Mouse (Mus musculus): ENCODE measurements around the gene Gm13691. TPM values are rescaled to one million over a fixed set of nuclear protein-coding genes. Genes with fewer than 3 reads are reported as not detected.
"Not testable (repeated sequence)": the region's sequence is repeated elsewhere in the genome, so short reads cannot be mapped to it uniquely, and the experiment has no call there.

Gm13691 gene
- polyA plus RNA-seq, 1 experiment from 2014 or later: not detected

- not testable (repeated sequence) for DNase-seq (ENCODE audit: low spot score); H3K27me3 ChIP-seq (ENCODE audit: insufficient read depth, low read length); H3K4me3 ChIP-seq (replicated peaks; ENCODE audit: low read depth, low read length); H3K9me3 ChIP-seq (replicated peaks; ENCODE audit: low read length); H3K4me1 ChIP-seq (replicated peaks; ENCODE audit: insufficient read depth, low read length); H3K9ac ChIP-seq (ENCODE audit: low read depth, low read length); H3K4me2 ChIP-seq (ENCODE audit: low read length); H3K27ac ChIP-seq; ATAC-seq (replicated peaks; ENCODE audit: low FRiP score, low read depth); H3K36me3 ChIP-seq (ENCODE audit: insufficient read depth, low read length)
- WGBS: no CpG with 5 or more reads among the region's 6 CpGs
Observed at GRCm38 (mm10) chr2:83984443-83984842, 5.9 kb upstream of the Gm13691 start, which contains the start of gene Gm13697. TSS of gene Gm13697 (plus strand) at chr2:83984743.

- peak overlapping the region; percentile 65; the same call in 1 of the 2 replicates for H3K27ac ChIP-seq
- not testable (repeated sequence) for ATAC-seq (replicated peaks; ENCODE audit: low FRiP score, low read depth); H3K27me3 ChIP-seq (ENCODE audit: insufficient read depth, low read length); H3K36me3 ChIP-seq (ENCODE audit: insufficient read depth, low read length); H3K4me3 ChIP-seq (replicated peaks; ENCODE audit: low read depth, low read length); H3K4me2 ChIP-seq (ENCODE audit: low read length); H3K4me1 ChIP-seq (replicated peaks; ENCODE audit: insufficient read depth, low read length); H3K9me3 ChIP-seq (replicated peaks; ENCODE audit: low read length); H3K9ac ChIP-seq (ENCODE audit: low read depth, low read length)
- WGBS: 16% methylated on average over 7 of the region's 9 CpGs
- DNase-seq (ENCODE audit: low spot score): peak; percentile 87
Observed at GRCm38 (mm10) chr2:83993639-83994255, 3.4 kb downstream of the Gm13691 start.

- not testable (repeated sequence) for H3K9ac ChIP-seq (ENCODE audit: low read depth, low read length); H3K4me2 ChIP-seq (ENCODE audit: low read length); H3K27me3 ChIP-seq (ENCODE audit: insufficient read depth, low read length); ATAC-seq (replicated peaks; ENCODE audit: low FRiP score, low read depth); H3K4me1 ChIP-seq (replicated peaks; ENCODE audit: insufficient read depth, low read length); H3K36me3 ChIP-seq (ENCODE audit: insufficient read depth, low read length); H3K27ac ChIP-seq; H3K4me3 ChIP-seq (replicated peaks; ENCODE audit: low read depth, low read length); H3K9me3 ChIP-seq (replicated peaks; ENCODE audit: low read length); DNase-seq (ENCODE audit: low spot score)
- no CpG with 5 or more reads among the region's 3 CpGs for WGBS
Observed at GRCm38 (mm10) chr2:83994526-83994925, 4.2 kb downstream of the Gm13691 start.

- no peak for ATAC-seq (replicated peaks; ENCODE audit: low FRiP score, low read depth)
- WGBS: 31% methylated on average over 1 of the region's 1 CpGs
- Histone ChIP-seq H3K27ac (no peak overlapping the region), H3K4me1 (replicated peaks; ENCODE audit: insufficient read depth, low read length) (no peaks in the 10 kb centered on the region), H3K9ac (ENCODE audit: low read depth, low read length) (no peak overlapping the region), H3K36me3 (ENCODE audit: insufficient read depth, low read length) (no peaks in the 10 kb centered on the region), H3K9me3 (replicated peaks; ENCODE audit: low read length) (no peaks in the 10 kb centered on the region), H3K4me2 (ENCODE audit: low read length) (no peak overlapping the region), H3K4me3 (replicated peaks; ENCODE audit: low read depth, low read length) (no peak overlapping the region), H3K27me3 (ENCODE audit: insufficient read depth, low read length) (no peaks in the 10 kb centered on the region)
- no peak for DNase-seq (ENCODE audit: low spot score)
- TF ChIP-seq CTCF (IDR thresholded peaks at IDR 0.05; ENCODE audit: low read depth): no peak
Observed at GRCm38 (mm10) chr2:84008913-84009312, 18.6 kb downstream of the Gm13691 start.

GRCm38 (mm10) chr2:84009818-84010217 lies 19.5 kb downstream of the Gm13691 start:
- Histone ChIP-seq H3K36me3 (ENCODE audit: insufficient read depth, low read length) (no peaks in the 10 kb centered on the region), H3K4me3 (replicated peaks; ENCODE audit: low read depth, low read length) (no peak overlapping the region), H3K4me2 (ENCODE audit: low read length) (no peak overlapping the region), H3K9me3 (replicated peaks; ENCODE audit: low read length) (no peaks in the 10 kb centered on the region), H3K9ac (ENCODE audit: low read depth, low read length) (no peak overlapping the region), H3K4me1 (replicated peaks; ENCODE audit: insufficient read depth, low read length) (no peaks in the 10 kb centered on the region), H3K27ac (no peak overlapping the region), H3K27me3 (ENCODE audit: insufficient read depth, low read length) (no peaks in the 10 kb centered on the region)
- ATAC-seq (replicated peaks; ENCODE audit: low FRiP score, low read depth): no peak
- TF ChIP-seq CTCF (IDR thresholded peaks at IDR 0.05; ENCODE audit: low read depth): no peak
- WGBS: 67% methylated on average over 3 of the region's 3 CpGs
- DNase-seq (ENCODE audit: low spot score): no peak

- Histone ChIP-seq H3K4me3 (replicated peaks; ENCODE audit: low read depth, low read length) (no peak overlapping the region), H3K4me2 (ENCODE audit: low read length) (no peak overlapping the region), H3K9ac (ENCODE audit: low read depth, low read length) (no peak overlapping the region), H3K27me3 (ENCODE audit: insufficient read depth, low read length) (no peaks in the 10 kb centered on the region), H3K27ac (no peak overlapping the region), H3K9me3 (replicated peaks; ENCODE audit: low read length) (no peaks in the 10 kb centered on the region), H3K4me1 (replicated peaks; ENCODE audit: insufficient read depth, low read length) (no peaks in the 10 kb centered on the region), H3K36me3 (ENCODE audit: insufficient read depth, low read length) (no peaks in the 10 kb centered on the region)
- WGBS: 59% methylated on average over 6 of the region's 6 CpGs
- DNase-seq (ENCODE audit: low spot score): no peak
- ATAC-seq (replicated peaks; ENCODE audit: low FRiP score, low read depth): no peak
- no peak for TF ChIP-seq CTCF (IDR thresholded peaks at IDR 0.05; ENCODE audit: low read depth)
Observed at GRCm38 (mm10) chr2:84014572-84014971, 24.2 kb downstream of the Gm13691 start.

GRCm38 (mm10) chr2:84016291-84016690 lies 25.9 kb downstream of the Gm13691 start:
- H3K4me3 ChIP-seq (replicated peaks; ENCODE audit: low read depth, low read length); H3K9ac ChIP-seq (ENCODE audit: low read depth, low read length); H3K36me3 ChIP-seq (ENCODE audit: insufficient read depth, low read length); H3K4me1 ChIP-seq (replicated peaks; ENCODE audit: insufficient read depth, low read length); H3K27me3 ChIP-seq (ENCODE audit: insufficient read depth, low read length); H3K9me3 ChIP-seq (replicated peaks; ENCODE audit: low read length); DNase-seq (ENCODE audit: low spot score); ATAC-seq (replicated peaks; ENCODE audit: low FRiP score, low read depth); H3K27ac ChIP-seq; H3K4me2 ChIP-seq (ENCODE audit: low read length): not testable (repeated sequence)
- 65% methylated on average over 5 of the region's 5 CpGs for WGBS
